Mouse (Mus musculus): Measurements from ENCODE around the gene Nek6. TPM values are rescaled to one million over a fixed set of nuclear protein-coding genes. Genes with fewer than 3 reads are reported as not detected.

Gene Nek6
- 32.1 and 36.4 TPM in 2 replicates for polyA plus RNA-seq (2015; fragmentation: Nextera tagmentation; extraction: Ambion mirVana)

DNA sequence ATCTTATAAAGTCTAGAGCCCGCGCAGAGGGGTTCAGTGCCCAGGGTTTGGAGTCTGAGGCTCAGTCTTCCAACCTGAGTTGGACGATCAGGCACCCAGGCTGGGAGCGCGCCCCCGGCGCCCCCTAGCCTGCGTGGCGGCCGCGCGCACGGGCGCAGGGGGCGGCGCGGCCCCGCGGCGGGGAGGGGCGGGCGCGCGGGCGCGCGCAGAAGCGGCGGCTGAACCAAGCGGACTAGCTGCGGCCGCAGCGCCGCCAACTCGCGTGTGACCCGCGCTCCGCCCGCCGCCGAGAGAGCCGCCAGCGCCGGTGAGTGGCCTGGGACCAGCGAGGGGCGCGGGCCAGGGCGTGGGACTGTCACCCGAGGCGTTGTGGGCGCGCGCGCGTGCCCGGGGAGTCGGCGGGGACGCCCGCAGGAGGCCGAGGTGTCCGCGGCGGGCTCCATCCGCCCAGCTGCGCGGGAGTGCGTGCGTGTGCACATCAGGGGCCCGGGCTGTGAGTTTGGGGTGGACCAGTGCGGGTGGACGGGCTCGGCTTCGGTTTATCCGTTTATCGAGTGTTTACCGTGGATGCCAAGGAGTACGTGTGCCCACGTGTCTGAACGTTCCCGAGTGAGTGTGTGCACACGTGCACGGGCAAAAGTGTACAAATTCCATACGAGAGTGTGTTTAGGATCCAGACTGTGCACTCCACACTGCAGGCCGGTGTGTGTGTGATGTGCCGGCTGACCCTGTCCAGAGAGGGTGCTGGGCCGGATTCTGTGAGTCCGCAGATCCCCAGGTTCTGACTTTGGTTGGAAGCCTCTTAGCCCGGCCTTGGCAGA is at the start of gene Nek6:
Gene Nek6, plus strand, starts transcription at position 157 of the 821 bp plus-strand sequence.

DNA sequence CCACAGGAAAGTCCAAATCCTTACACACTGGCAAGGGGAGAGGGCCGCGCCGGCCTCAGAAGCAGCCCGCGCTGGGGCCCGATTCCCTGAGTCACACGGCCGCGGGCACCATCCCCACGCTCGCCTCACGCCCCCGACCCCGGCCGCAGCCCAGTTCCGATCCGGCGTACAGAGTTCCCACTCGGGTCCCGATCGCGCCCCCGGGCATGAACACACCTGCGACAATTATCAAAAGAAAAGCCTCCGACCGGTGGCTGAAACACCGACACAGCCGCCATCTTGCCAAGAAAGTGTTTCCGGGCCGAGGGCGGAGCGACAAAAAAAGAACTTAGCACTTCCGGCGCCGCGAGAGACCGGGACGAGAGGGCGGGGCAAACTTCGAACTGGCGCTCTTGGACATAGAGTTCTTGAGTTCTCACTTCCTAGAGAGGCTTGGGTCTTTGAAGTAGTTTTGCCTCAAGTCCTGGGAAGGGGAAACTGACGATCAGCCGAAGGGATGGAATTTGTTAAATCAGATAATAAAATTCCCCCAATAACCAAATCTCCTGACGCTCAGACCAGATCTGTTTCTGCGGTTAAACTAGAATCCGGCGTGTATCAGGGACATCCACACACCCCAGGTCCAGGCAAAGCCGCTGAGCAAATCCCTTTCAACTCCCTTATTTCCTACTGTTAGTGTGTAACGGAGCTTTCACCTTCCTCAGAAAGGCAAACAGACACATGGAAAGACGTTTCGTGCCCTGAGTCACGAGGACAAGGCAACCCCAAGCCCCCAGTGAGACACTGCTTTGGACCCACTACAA is 132.4 kb downstream of the Nek6 start, which contains the start of gene Psmb7:
Gene Psmb7, minus strand, starts transcription at position 463 of the 803 bp plus-strand sequence.

Small RNAs within 50 kb of the gene (microRNA-seq; reads per million reads assigned to microRNA genes)
- gene Gm27634: 0 reads per million in 2 experiments

Other genes with a start within 250 kb of the Nek6 start
- 6.9 and 9.2 TPM in 2 replicates for gene Dennd1a, start 224.3 kb upstream of the Nek6 start, polyA plus RNA-seq (2015; fragmentation: Nextera tagmentation; extraction: Ambion mirVana)
- gene Lhx2, start 172.4 kb upstream of the Nek6 start, polyA plus RNA-seq (2015; fragmentation: Nextera tagmentation; extraction: Ambion mirVana): 0.15 and 0.28 TPM in 2 replicates
- gene Psmb7, start 132.4 kb downstream of the Nek6 start, polyA plus RNA-seq (2015; fragmentation: Nextera tagmentation; extraction: Ambion mirVana): 246 and 252 TPM in 2 replicates
- gene Nr5a1, start 202.9 kb downstream of the Nek6 start, polyA plus RNA-seq (2015; fragmentation: Nextera tagmentation; extraction: Ambion mirVana): 0.05 TPM in 1 of 2 replicates, not detected in the other

All from skeletal muscle tissue, postnatal 0 days (tissue).